Mouse (Mus musculus) lung, adult 2 months (tissue): ENCODE measurements around the gene Ccr3. TPM values are rescaled to one million over a fixed set of nuclear protein-coding genes. Genes with fewer than 3 reads are reported as not detected.
"Not testable (repeated sequence)": the region's sequence is repeated elsewhere in the genome, so short reads cannot be mapped to it uniquely, and the experiment has no call there.

Experiments
- DNase-seq: peaks from one replicate; pipeline ENCODE4 v3.0.0; 2022
- H3K4me1 ChIP-seq: fragments of 200-500 bp; 2 replicates; pipeline ENCODE4 v1.6.1; 2011; ENCODE audit warnings: low read length; ENCODE audit not compliant: control insufficient read depth, insufficient read depth
- H3K4me3 ChIP-seq: fragments of 200-500 bp; replicated peaks from 2 replicates; pipeline ENCODE3; 2011; ENCODE audit warnings: low read depth, mild to moderate bottlenecking, control low read depth, low read length; ENCODE audit errors: extremely low read depth
- CTCF ChIP-seq: fragments of 200-500 bp; IDR thresholded peaks from 2 replicates; pipeline ENCODE4 v1.5.1; 2011; ENCODE audit warnings: mild to moderate bottlenecking, low read length, control low read depth; ENCODE audit not compliant: insufficient read depth
- POLR2A ChIP-seq: fragments of 200-500 bp; IDR thresholded peaks from 2 replicates; pipeline ENCODE4 v1.6.1; 2011; ENCODE audit warnings: low read depth, mild to moderate bottlenecking, control low read depth, low read length, borderline replicate concordance; ENCODE audit errors: extremely low read depth
- WGBS: fragments of 180-500 bp; shearing (Covaris S2); methylation state at CpG from one replicate; pipeline ENCODE4 v1.1.7; 2018; 5-methylcytosine and 5-hydroxymethylcytosine counted together
- polyA plus RNA-seq: library from polyadenylated mRNA; depleted of rRNA; stranded (reverse); fragments of >200 nt; gene quantifications from 2 replicates; pipeline ENCODE4 v1.2.3, GENCODE M21; 2012; rRNA removed

The Ccr3 gene
- polyA plus RNA-seq, 1 experiment: 0.53 TPM

DNA sequence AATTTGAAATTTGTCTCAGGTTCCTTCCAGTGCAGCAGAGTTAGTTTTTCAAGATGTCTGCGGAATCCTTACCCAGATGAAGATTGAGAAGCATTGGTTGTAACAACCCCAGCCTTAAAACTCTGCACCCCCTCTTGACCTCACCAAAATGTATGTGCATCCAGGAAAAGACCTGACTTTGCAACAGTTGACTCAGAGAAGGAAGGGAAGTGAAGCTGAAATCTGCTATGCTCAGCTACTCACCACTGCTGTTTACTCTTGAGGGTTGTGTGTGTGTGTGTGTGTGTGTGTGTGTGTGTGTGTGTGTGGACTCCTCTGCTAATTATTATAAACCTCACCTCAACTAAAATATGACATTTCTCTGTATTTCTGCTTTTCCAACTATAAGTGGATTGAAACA lies 49.7 kb downstream of the Ccr3 start:
- 77% methylated on average over 1 of the region's 1 CpGs for WGBS
- no peak overlapping the region for H3K4me3 ChIP-seq
- TF ChIP-seq POLR2A (no peak), CTCF (no peak)
- no peak for DNase-seq
- no peaks in the 10 kb centered on the region for H3K4me1 ChIP-seq

DNA sequence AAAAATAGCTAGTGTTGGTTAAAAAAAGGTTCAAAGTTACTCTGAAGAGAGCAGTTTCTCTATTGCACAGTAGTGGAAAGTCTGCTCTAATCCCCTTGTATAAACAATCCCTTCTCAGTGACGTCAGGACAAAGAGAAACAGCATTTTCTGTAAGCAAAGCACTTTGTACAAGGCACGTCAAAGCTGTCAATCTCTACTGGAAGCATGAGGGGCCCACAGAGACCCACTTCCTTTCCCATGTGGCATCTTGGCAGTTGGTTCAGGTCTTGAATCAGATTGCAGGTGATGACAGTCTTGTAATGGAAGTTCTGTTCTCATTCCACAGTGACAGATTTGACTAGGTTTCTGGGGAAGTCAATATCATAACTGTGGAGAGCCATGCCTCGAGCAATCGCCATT lies 58.0 kb downstream of the Ccr3 start:
- DNase-seq: no peak
- H3K4me3 ChIP-seq: no peak overlapping the region
- 47% methylated on average over 4 of the region's 4 CpGs for WGBS
- no peaks in the 10 kb centered on the region for H3K4me1 ChIP-seq
- TF ChIP-seq CTCF (no peak), POLR2A (no peak)

DNA sequence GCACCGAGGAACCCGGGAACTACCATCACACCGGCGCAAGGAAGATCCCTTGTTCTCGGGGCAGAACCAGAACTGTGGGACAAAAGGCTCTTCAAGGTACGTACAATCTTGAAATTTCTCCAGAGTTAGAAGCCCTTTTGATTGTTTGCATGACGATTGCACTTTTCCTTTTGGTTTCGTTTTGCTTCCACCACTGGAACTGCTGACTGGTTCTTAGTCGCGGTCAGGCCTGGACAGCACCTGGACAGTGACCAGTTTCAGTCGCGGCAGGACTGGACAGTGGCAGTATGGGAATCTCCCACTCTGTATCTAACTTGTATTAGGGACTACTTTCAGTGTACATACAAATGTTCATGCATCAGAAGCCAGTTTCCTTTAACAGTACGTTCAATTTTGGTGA lies 58.7 kb downstream of the Ccr3 start:
- H3K4me3 ChIP-seq, H3K4me1 ChIP-seq, DNase-seq: not testable (repeated sequence)
- 87% methylated on average over 13 of the region's 13 CpGs for WGBS

Other genes with a start within 250 kb of the Ccr3 start
- gene Cxcr6, start 215.5 kb upstream of the Ccr3 start, polyA plus RNA-seq: 1.3 and 1.6 TPM in 2 replicates
- 8.8 and 14.4 TPM in 2 replicates for gene Fyco1, start 170.1 kb upstream of the Ccr3 start, polyA plus RNA-seq
- 1.1 and 1.2 TPM in 2 replicates for gene Xcr1, start 159.9 kb upstream of the Ccr3 start, polyA plus RNA-seq
- gene Ccr1, start 53.3 kb upstream of the Ccr3 start, polyA plus RNA-seq: 3.1 and 4.9 TPM in 2 replicates
- gene Ccr1l1, start 43.6 kb upstream of the Ccr3 start, polyA plus RNA-seq: not detected in 2 replicates
- 4.0 and 9.3 TPM in 2 replicates for gene Ccr2, start 80.0 kb downstream of the Ccr3 start, polyA plus RNA-seq
- 0.74 and 3.0 TPM in 2 replicates for gene Ccr5, start 99.6 kb downstream of the Ccr3 start, polyA plus RNA-seq